Mouse (Mus musculus) MEL (cell line): ENCODE measurements at regions not wholly inside any gene's neighbourhood (a gene's known extent, or its start where the extent isn't known, plus 50 kb on each side); places are given as distances from the start of the nearest gene placed in this dataset.

Source experiments
- DNase-seq: peaks from one replicate; pipeline ENCODE4 v3.0.0; 2011; ENCODE audit warnings: low read depth, low spot score
- H3K27ac ChIP-seq: 2 replicates; pipeline ENCODE4 v1.5.1; 2012; ENCODE audit warnings: low read depth, mild to moderate bottlenecking, control low read depth, low read length, moderate library complexity; ENCODE audit not compliant: control insufficient read depth
- H3K27me3 ChIP-seq, 2 experiments: fragments of 150-350 bp in 1 of 2; sonication (generic) in 1 of 2; 2 replicates each; pipeline ENCODE4 v1.6.1; 2012; ENCODE audit warnings: low read length in 2 of 2, mild to moderate bottlenecking in 2 of 2, improper control_type of control experiment in 1 of 2, moderate library complexity in 1 of 2; ENCODE audit not compliant: insufficient read depth in 2 of 2, control insufficient read depth in 1 of 2
- H3K36me3 ChIP-seq, 2 experiments: 2 replicates each; pipeline ENCODE4 v1.6.1; 2012 to 2014; ENCODE audit warnings: low read length in 2 of 2, improper control_type of control experiment in 1 of 2, inconsistent platforms in 1 of 2, mild to moderate bottlenecking in 1 of 2; ENCODE audit not compliant: insufficient read depth in 2 of 2, control insufficient read depth in 1 of 2
- H3K4me1 ChIP-seq, 2 experiments: fragments of 150-350 bp in 1 of 2; sonication (generic) in 1 of 2; 2 replicates each; pipeline ENCODE4 v1.6.1; 2012; ENCODE audit warnings: low read length in 2 of 2, improper control_type of control experiment in 1 of 2, mild to moderate bottlenecking in 1 of 2; ENCODE audit not compliant: insufficient read depth in 2 of 2, control insufficient read depth in 1 of 2
- H3K4me3 ChIP-seq, 2 experiments: fragments of 150-350 bp in 1 of 2; sonication (generic) in 1 of 2; 2 replicates each; pipeline ENCODE4 v1.5.1; 2012; ENCODE audit warnings: low read depth in 2 of 2, low read length in 2 of 2, mild to moderate bottlenecking in 2 of 2, moderate library complexity in 2 of 2, control low read depth in 1 of 2, improper control_type of control experiment in 1 of 2; ENCODE audit not compliant: control insufficient read depth in 1 of 2, insufficient read depth in 1 of 2
- H3K79me2 ChIP-seq: 2 replicates; pipeline ENCODE4 v1.6.1; 2012; ENCODE audit warnings: mild to moderate bottlenecking, low read length, moderate library complexity; ENCODE audit not compliant: control insufficient read depth, poor library complexity, insufficient read depth
- H3K9ac ChIP-seq: 2 replicates; pipeline ENCODE4 v1.6.1; 2012; ENCODE audit warnings: low read depth, mild to moderate bottlenecking, control low read depth, low read length, moderate library complexity; ENCODE audit not compliant: control insufficient read depth, poor library complexity, severe bottlenecking
- H3K9me3 ChIP-seq: fragments of 150-350 bp; sonication (generic); replicated peaks from 2 replicates; pipeline ENCODE4 v1.6.1; 2012; ENCODE audit warnings: mild to moderate bottlenecking, low read length, improper control_type of control experiment, moderate library complexity; ENCODE audit not compliant: insufficient read depth
- CHD2 ChIP-seq: IDR thresholded peaks from 2 replicates; pipeline ENCODE4 v1.6.1; 2011; ENCODE audit warnings: low read length, improper control_type of control experiment
- CTCF ChIP-seq, 3 experiments: IDR thresholded peaks in 2 of 3; conservative IDR thresholded peaks in 1 of 3; 2 replicates each; pipeline ENCODE4 v1.5.1; 2011 to 2012; ENCODE audit warnings: low read length in 3 of 3, low read depth in 2 of 3, mild to moderate bottlenecking in 2 of 3, improper control_type of control experiment in 1 of 3, inconsistent platforms in 1 of 3, mixed read lengths in 1 of 3, moderate library complexity in 1 of 3; ENCODE audit not compliant: control insufficient read depth in 1 of 3, insufficient read depth in 1 of 3, poor library complexity in 1 of 3, severe bottlenecking in 1 of 3
- E2F4 ChIP-seq: IDR thresholded peaks from 2 replicates; pipeline ENCODE4 v1.6.1; 2011; ENCODE audit warnings: low read depth, low read length, improper control_type of control experiment, borderline replicate concordance
- ELF1 ChIP-seq: IDR thresholded peaks from 2 replicates; pipeline ENCODE4 v1.6.1; 2014; ENCODE audit warnings: low read depth, mild to moderate bottlenecking, inconsistent platforms, low read length, improper control_type of control experiment, moderate library complexity
- EP300 ChIP-seq, 2 experiments: IDR thresholded peaks; 2 replicates each; pipeline ENCODE4 v1.6.1; 2011; ENCODE audit warnings: improper control_type of control experiment in 2 of 2, low read length in 2 of 2, low read depth in 1 of 2, mild to moderate bottlenecking in 1 of 2
- ETS1 ChIP-seq: IDR thresholded peaks from 2 replicates; pipeline ENCODE4 v1.6.1; 2012; ENCODE audit warnings: low read depth, mild to moderate bottlenecking, inconsistent platforms, low read length, improper control_type of control experiment, moderate library complexity
- GATA1 ChIP-seq: IDR thresholded peaks from 2 replicates; pipeline ENCODE4 v1.6.1; 2011; ENCODE audit warnings: low read depth, low read length, improper control_type of control experiment
- HCFC1 ChIP-seq: IDR thresholded peaks from 2 replicates; pipeline ENCODE4 v1.6.1; 2012; ENCODE audit warnings: low read depth, mild to moderate bottlenecking, inconsistent platforms, low read length, improper control_type of control experiment, moderate library complexity
- MAX ChIP-seq: IDR thresholded peaks from 2 replicates; pipeline ENCODE4 v1.6.1; 2011; ENCODE audit warnings: low read length, improper control_type of control experiment
- MAZ ChIP-seq: IDR thresholded peaks from 2 replicates; pipeline ENCODE4 v1.6.1; 2012; ENCODE audit warnings: low read depth, mild to moderate bottlenecking, inconsistent platforms, low read length, improper control_type of control experiment
- MEF2A ChIP-seq: IDR thresholded peaks from 2 replicates; pipeline ENCODE4 v1.6.1; 2014; ENCODE audit warnings: low read depth, mild to moderate bottlenecking, inconsistent platforms, low read length, improper control_type of control experiment; ENCODE audit not compliant: poor library complexity, insufficient replicate concordance, severe bottlenecking; ENCODE audit errors: extremely low read depth
- MXI1 ChIP-seq: IDR thresholded peaks from 2 replicates; pipeline ENCODE4 v1.6.1; 2011; ENCODE audit warnings: mild to moderate bottlenecking, low read depth, low read length, improper control_type of control experiment
- MYB ChIP-seq: IDR thresholded peaks from 2 replicates; pipeline ENCODE4 v1.6.1; 2011; ENCODE audit warnings: mild to moderate bottlenecking, low read depth, low read length, improper control_type of control experiment
- MYC ChIP-seq: IDR thresholded peaks from 2 replicates; pipeline ENCODE4 v1.6.1; 2011; ENCODE audit warnings: low read depth, mild to moderate bottlenecking, low read length, improper control_type of control experiment, moderate library complexity
- NELFE ChIP-seq: IDR thresholded peaks from 2 replicates; pipeline ENCODE4 v1.6.1; 2011; ENCODE audit warnings: low read depth, low read length, improper control_type of control experiment
- NRF1 ChIP-seq: IDR thresholded peaks from 2 replicates; pipeline ENCODE4 v1.6.1; 2014; ENCODE audit warnings: low read depth, mild to moderate bottlenecking, inconsistent platforms, low read length, improper control_type of control experiment, moderate library complexity; ENCODE audit not compliant: poor library complexity, insufficient read depth, severe bottlenecking
- POLR2A ChIP-seq, 2 experiments: IDR thresholded peaks; 2 replicates each; pipeline ENCODE4 v1.6.1; 2011 to 2012; ENCODE audit warnings: low read length in 2 of 2, mild to moderate bottlenecking in 2 of 2, control low read depth in 1 of 2, improper control_type of control experiment in 1 of 2, low read depth in 1 of 2, moderate library complexity in 1 of 2; ENCODE audit not compliant: control insufficient read depth in 1 of 2, insufficient read depth in 1 of 2, poor library complexity in 1 of 2
- POLR2AphosphoS2 ChIP-seq: IDR thresholded peaks from 2 replicates; pipeline ENCODE4 v1.6.1; 2011; ENCODE audit warnings: low read length, improper control_type of control experiment
- RAD21 ChIP-seq: IDR thresholded peaks from 2 replicates; pipeline ENCODE4 v1.6.1; 2011; ENCODE audit warnings: mild to moderate bottlenecking, low read depth, low read length, improper control_type of control experiment
- RCOR1 ChIP-seq: IDR thresholded peaks from 2 replicates; pipeline ENCODE4 v1.6.1; 2012; ENCODE audit warnings: low read depth, mild to moderate bottlenecking, inconsistent platforms, low read length, improper control_type of control experiment
- SIN3A ChIP-seq: IDR thresholded peaks from 2 replicates; pipeline ENCODE4 v1.6.1; 2012; ENCODE audit warnings: low read length, improper control_type of control experiment, inconsistent platforms
- TAL1 ChIP-seq: IDR thresholded peaks from 2 replicates; pipeline ENCODE4 v1.6.1; 2012; ENCODE audit warnings: mild to moderate bottlenecking, inconsistent platforms, low read length, moderate library complexity, mixed read lengths
- TBP ChIP-seq: IDR thresholded peaks from 2 replicates; pipeline ENCODE4 v1.8.0; 2011; ENCODE audit warnings: low read depth, low read length, improper control_type of control experiment
- TCF12 ChIP-seq: IDR thresholded peaks from 2 replicates; pipeline ENCODE4 v1.6.1; 2014; ENCODE audit warnings: low read depth, mild to moderate bottlenecking, inconsistent platforms, low read length, improper control_type of control experiment, moderate library complexity
- UBTF ChIP-seq: IDR thresholded peaks from 2 replicates; pipeline ENCODE4 v1.6.1; 2012; ENCODE audit warnings: low read depth, mild to moderate bottlenecking, inconsistent platforms, low read length, improper control_type of control experiment, moderate library complexity, borderline replicate concordance; ENCODE audit not compliant: insufficient read depth
- USF1 ChIP-seq: IDR thresholded peaks from 2 replicates; pipeline ENCODE4 v1.6.1; 2014; ENCODE audit warnings: low read depth, mild to moderate bottlenecking, inconsistent platforms, low read length, improper control_type of control experiment, moderate library complexity
- USF2 ChIP-seq, 2 experiments: IDR thresholded peaks; 2 replicates each; pipeline ENCODE4 v1.6.1; 2011 to 2012; ENCODE audit warnings: improper control_type of control experiment in 2 of 2, low read length in 2 of 2, borderline replicate concordance in 1 of 2, inconsistent platforms in 1 of 2, low read depth in 1 of 2, mild to moderate bottlenecking in 1 of 2; ENCODE audit not compliant: insufficient read depth in 1 of 2
- ZKSCAN1 ChIP-seq: IDR thresholded peaks from 2 replicates; pipeline ENCODE4 v1.6.1; 2012; ENCODE audit warnings: low read depth, mild to moderate bottlenecking, inconsistent platforms, low read length, improper control_type of control experiment, moderate library complexity
- ZNF384 ChIP-seq: IDR thresholded peaks from 2 replicates; pipeline ENCODE4 v1.6.1; 2012; ENCODE audit warnings: low read depth, mild to moderate bottlenecking, inconsistent platforms, low read length, improper control_type of control experiment

DNA sequence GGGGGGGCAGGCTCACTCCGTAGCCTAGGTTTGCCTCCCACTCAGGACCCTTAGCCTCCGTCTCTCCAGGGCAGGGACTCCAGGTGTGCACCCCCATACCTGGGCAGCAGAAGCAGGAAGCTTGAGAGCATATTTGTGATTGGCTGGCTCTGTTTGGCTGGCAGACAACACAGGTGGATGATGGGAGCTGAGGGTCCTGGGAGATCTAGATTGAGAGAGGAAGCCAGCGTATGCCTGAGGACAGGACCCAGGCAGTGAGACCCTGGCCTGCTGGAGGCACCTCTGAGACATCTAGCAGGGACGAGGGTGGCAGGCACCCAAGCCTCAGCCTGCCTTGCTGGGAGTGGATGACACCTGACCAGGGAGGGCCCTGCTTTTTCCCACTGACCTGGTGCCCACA is 88.6 kb upstream of the Tmem189 start:
- Histone ChIP-seq H3K79me2 (peaks cover 8% of the 10 kb centered on the region; the same call in 1 of the 2 replicates), H3K4me1 (0 out of 4 replicates have a peak, but pooled peaks cover 0 to 7% of the 10 kb centered on the region in 2 experiments), H3K36me3 (no peaks in the 10 kb centered on the region; a peak in 1 of 4 replicates), H3K4me3 (peak overlapping the region; percentile 66 to 91), H3K9me3 (no peaks in the 10 kb centered on the region), H3K27ac (no peak overlapping the region), H3K27me3 (no peaks in the 10 kb centered on the region), H3K9ac (peak overlapping the region; percentile 77)
- no peak for DNase-seq
- no peak for TF ChIP-seq RCOR1
- TF ChIP-seq UBTF, result no peak
- TF ChIP-seq HCFC1, result no peak
- TF ChIP-seq CTCF (IDR thresholded peaks at IDR 0.05 in 2 of 3, conservative IDR thresholded peaks at IDR 0.05 in 1 of 3; ENCODE audit: control insufficient read depth in 1 of 3, insufficient read depth in 1 of 3, low read depth in 2 of 3, low read length in 3 of 3, poor library complexity in 1 of 3, severe bottlenecking in 1 of 3), result no peak
- no peak for TF ChIP-seq MAX
- no peak for TF ChIP-seq MYC
- TF ChIP-seq MYB, result no peak
- TF ChIP-seq MAZ, result no peak
- TF ChIP-seq TAL1, result no peak
- no peak for TF ChIP-seq RAD21
- no peak for TF ChIP-seq CHD2
- no peak for TF ChIP-seq ELF1
- no peak for TF ChIP-seq NRF1
- no peak for TF ChIP-seq TCF12
- no peak for TF ChIP-seq MEF2A
- no peak for TF ChIP-seq EP300 (IDR thresholded peaks at IDR 0.05; ENCODE audit: low read depth in 1 of 2, low read length in 2 of 2)
- no peak for TF ChIP-seq TBP
- TF ChIP-seq ETS1, result no peak
- no peak for TF ChIP-seq USF1
- no peak for TF ChIP-seq ZNF384

DNA sequence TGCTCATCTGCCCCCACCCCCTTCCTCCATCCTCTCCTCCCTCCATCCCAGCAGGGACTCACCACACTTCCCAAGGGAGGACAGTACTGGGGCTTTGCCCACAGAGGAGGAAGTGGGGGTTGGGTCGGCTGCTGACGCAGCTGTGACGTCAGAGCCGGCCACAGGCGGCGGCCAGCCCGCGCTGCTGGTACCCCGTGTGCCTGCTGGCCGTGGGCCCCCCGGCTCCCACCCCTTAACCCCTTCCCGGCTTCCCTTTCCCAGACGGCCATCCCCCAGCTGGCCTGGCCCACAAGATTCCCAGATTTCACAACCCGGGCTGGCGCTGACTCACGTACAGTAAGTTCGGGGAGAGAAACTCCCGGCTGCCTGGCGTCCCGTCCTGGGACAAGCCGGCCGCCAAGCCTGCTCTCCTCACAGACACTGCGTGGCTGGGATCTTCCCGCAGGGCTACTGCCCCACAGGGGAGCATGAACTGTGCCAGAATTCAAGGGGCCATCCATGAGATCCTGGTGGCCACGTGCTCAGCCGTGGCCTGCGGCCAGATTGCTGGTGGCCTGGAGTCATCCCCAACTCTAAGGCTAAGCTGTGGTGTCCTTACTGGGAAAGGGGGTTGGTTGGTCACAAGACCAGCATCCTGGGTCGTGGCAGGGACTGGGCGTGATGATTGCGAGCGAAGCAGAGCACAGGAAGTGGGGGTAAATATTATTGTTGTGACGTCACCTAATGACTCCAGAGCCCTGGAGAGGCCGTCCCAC is 87.9 kb upstream of the Tmem189 start:
- Histone ChIP-seq H3K27ac (peak overlapping the region; percentile 11), H3K4me3 (peak overlapping the region; percentile 66 to 91), H3K79me2 (peaks cover 8% of the 10 kb centered on the region; the same call in 1 of the 2 replicates), H3K9me3 (no peaks in the 10 kb centered on the region), H3K36me3 (no peaks in the 10 kb centered on the region), H3K9ac (peak overlapping the region; percentile 77), H3K27me3 (no peaks in the 10 kb centered on the region), H3K4me1 (0 out of 4 replicates have a peak, but pooled peaks cover 0 to 7% of the 10 kb centered on the region in 2 experiments)
- TF ChIP-seq NELFE (peak; percentile 29), E2F4 (no peak), POLR2AphosphoS2 (0 out of 2 replicates have a peak, but pooled peaks have one; percentile 32), EP300 (IDR thresholded peaks at IDR 0.05; ENCODE audit: low read depth in 1 of 2, low read length in 2 of 2) (peak in 1 of 2 experiments; percentile 18; a peak in 1 of 4 replicates), SIN3A (peak; percentile 85), GATA1 (0 out of 2 replicates have a peak, but pooled peaks have one; percentile 35), MXI1 (peak; percentile 76; the same call in 1 of the 2 replicates), MAX (peak; percentile 91), MYC (peak; percentile 86), ELF1 (peak; percentile 50), POLR2A (IDR thresholded peaks at IDR 0.05; ENCODE audit: control insufficient read depth in 1 of 2, insufficient read depth in 1 of 2, low read depth in 1 of 2, low read length in 2 of 2, poor library complexity in 1 of 2) (peak; percentile 70 to 76; a peak in 3 of 4 replicates), USF1 (peak; percentile 75), USF2 (IDR thresholded peaks at IDR 0.05; ENCODE audit: borderline replicate concordance in 1 of 2, insufficient read depth in 1 of 2, low read depth in 1 of 2, low read length in 2 of 2) (no peak), RCOR1 (0 out of 2 replicates have a peak, but pooled peaks have one; percentile 10), ETS1 (peak; percentile 29; the same call in 1 of the 2 replicates), ZKSCAN1 (no peak), CHD2 (peak; percentile 48), TCF12 (no peak)
- peak; percentile 69 for DNase-seq
